Mouse (Mus musculus): Measurements from ENCODE around the gene Sema6c. TPM values are rescaled to one million over a fixed set of nuclear protein-coding genes. Genes with fewer than 3 reads are reported as not detected.

The Sema6c gene
- polyA plus RNA-seq, 1 experiment: 13.3 TPM

DNA sequence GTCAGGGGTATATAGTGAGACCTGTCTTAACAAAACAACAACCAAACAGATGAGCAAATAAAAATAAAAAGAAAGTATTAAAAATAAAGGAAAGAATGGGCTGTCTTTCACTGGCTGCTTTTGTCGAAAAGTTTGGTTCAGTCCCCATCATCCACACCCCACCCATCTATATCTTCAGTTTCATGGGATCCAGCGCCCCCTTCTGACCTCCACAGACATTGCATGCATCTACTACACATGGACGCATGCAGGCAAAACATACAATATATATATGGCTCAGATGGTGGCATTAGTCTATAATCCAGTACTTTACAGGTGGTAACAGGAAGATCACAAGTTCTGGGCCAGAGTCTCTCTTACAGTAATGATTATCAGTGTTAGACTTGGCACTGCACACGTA, 6.4 kb upstream of the Sema6c start:
- Histone ChIP-seq H3K9ac (ENCODE audit: low read depth, poor library complexity, severe bottlenecking) (peak overlapping the region; percentile 12; the same call in 1 of the 2 replicates), H3K27me3 (ENCODE audit: control insufficient read depth, insufficient read depth, low read length, poor library complexity, severe bottlenecking) (no peaks in the 10 kb centered on the region), H3K36me3 (ENCODE audit: control insufficient read depth, insufficient read depth, low read length, poor library complexity, severe bottlenecking) (no peaks in the 10 kb centered on the region), H3K27ac (ENCODE audit: insufficient read depth, low read length) (0 out of 2 replicates have a peak overlapping the region, but pooled peaks have one; percentile 7), H3K4me3 (ENCODE audit: low read depth, low read length) (no peak overlapping the region), H3K4me1 (ENCODE audit: control insufficient read depth, insufficient read depth, low read length) (peaks cover 2% of the 10 kb centered on the region), H3K9me3 (replicated peaks; ENCODE audit: control insufficient read depth, insufficient read depth, low read length, poor library complexity, severe bottlenecking) (no peaks in the 10 kb centered on the region)
- no peak for TF ChIP-seq POLR2A (IDR thresholded peaks at IDR 0.05; ENCODE audit: insufficient read depth, low read length)
- TF ChIP-seq EP300 (IDR thresholded peaks at IDR 0.05; ENCODE audit: insufficient read depth, low read depth, low read length): no peak
- TF ChIP-seq CTCF (IDR thresholded peaks at IDR 0.05; ENCODE audit: low read depth, low read length): peak; percentile 64

DNA sequence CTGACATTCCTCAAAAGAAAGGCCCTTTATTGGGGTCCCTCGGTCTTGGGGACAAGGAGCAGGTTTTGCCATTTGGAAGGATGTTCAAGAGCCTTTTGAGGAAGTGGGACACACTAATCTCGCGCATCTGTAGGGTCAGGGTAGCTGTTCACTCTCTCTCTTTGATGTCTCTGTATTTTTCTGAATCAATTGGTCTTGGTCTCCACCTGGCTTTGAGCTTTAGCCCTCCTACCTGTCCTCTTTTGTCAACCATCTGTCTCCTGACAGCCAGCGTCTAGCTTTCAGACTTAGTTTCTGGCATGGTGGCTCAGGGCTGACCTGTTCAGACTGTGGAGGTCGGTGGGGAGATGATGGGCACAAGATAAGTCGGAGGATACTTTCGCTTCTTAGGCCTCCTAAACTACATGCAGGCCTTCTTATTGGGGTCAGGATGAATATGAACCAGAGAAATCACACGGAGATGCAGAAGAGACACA, 708 bp upstream of the Sema6c start:
- Histone ChIP-seq H3K4me1 (ENCODE audit: control insufficient read depth, insufficient read depth, low read length) (peaks cover 20% of the 10 kb centered on the region), H3K9me3 (replicated peaks; ENCODE audit: control insufficient read depth, insufficient read depth, low read length, poor library complexity, severe bottlenecking) (no peaks in the 10 kb centered on the region), H3K27me3 (ENCODE audit: control insufficient read depth, insufficient read depth, low read length, poor library complexity, severe bottlenecking) (no peaks in the 10 kb centered on the region), H3K36me3 (ENCODE audit: control insufficient read depth, insufficient read depth, low read length, poor library complexity, severe bottlenecking) (no peaks in the 10 kb centered on the region), H3K4me3 (ENCODE audit: low read depth, low read length) (peak overlapping the region; percentile 73), H3K27ac (ENCODE audit: insufficient read depth, low read length) (no peak overlapping the region), H3K9ac (ENCODE audit: low read depth, poor library complexity, severe bottlenecking) (no peak overlapping the region)
- TF ChIP-seq POLR2A (IDR thresholded peaks at IDR 0.05; ENCODE audit: insufficient read depth, low read length) (no peak), CTCF (IDR thresholded peaks at IDR 0.05; ENCODE audit: low read depth, low read length) (no peak), EP300 (IDR thresholded peaks at IDR 0.05; ENCODE audit: insufficient read depth, low read depth, low read length) (no peak)

DNA sequence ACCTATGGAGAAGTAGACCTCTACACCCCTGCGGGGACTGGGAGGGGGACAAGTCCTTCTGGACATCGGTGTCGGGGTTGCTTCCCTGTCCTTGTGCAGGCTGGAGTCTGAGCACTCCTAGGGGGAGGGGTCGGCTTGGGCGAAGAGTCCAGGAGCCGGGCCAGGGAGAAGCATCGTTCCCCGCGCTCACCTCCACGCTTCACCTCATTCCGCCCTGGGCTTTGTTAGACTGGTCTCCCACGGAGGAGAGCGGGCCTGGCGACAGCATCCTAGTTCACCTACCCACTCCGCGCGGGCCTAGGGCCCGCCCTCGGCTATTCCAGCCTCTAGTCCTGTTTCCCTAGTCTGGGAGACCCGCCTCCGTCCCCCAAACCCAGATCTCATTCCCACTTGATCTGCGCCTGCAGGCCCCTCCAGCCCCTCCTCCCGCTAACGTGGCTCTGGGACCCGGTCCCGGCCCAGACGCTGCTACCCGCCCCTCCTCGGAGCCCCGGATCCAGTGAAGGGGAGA, 839 bp downstream of the Sema6c start:
- Histone ChIP-seq H3K4me1 (ENCODE audit: control insufficient read depth, insufficient read depth, low read length) (peaks cover 18% of the 10 kb centered on the region), H3K27ac (ENCODE audit: insufficient read depth, low read length) (no peak overlapping the region), H3K9ac (ENCODE audit: low read depth, poor library complexity, severe bottlenecking) (peak overlapping the region; percentile 54), H3K9me3 (replicated peaks; ENCODE audit: control insufficient read depth, insufficient read depth, low read length, poor library complexity, severe bottlenecking) (no peaks in the 10 kb centered on the region), H3K36me3 (ENCODE audit: control insufficient read depth, insufficient read depth, low read length, poor library complexity, severe bottlenecking) (no peaks in the 10 kb centered on the region), H3K27me3 (ENCODE audit: control insufficient read depth, insufficient read depth, low read length, poor library complexity, severe bottlenecking) (no peaks in the 10 kb centered on the region), H3K4me3 (ENCODE audit: low read depth, low read length) (peak overlapping the region; percentile 80)
- TF ChIP-seq EP300 (IDR thresholded peaks at IDR 0.05; ENCODE audit: insufficient read depth, low read depth, low read length) (no peak), CTCF (IDR thresholded peaks at IDR 0.05; ENCODE audit: low read depth, low read length) (no peak), POLR2A (IDR thresholded peaks at IDR 0.05; ENCODE audit: insufficient read depth, low read length) (no peak)

DNA sequence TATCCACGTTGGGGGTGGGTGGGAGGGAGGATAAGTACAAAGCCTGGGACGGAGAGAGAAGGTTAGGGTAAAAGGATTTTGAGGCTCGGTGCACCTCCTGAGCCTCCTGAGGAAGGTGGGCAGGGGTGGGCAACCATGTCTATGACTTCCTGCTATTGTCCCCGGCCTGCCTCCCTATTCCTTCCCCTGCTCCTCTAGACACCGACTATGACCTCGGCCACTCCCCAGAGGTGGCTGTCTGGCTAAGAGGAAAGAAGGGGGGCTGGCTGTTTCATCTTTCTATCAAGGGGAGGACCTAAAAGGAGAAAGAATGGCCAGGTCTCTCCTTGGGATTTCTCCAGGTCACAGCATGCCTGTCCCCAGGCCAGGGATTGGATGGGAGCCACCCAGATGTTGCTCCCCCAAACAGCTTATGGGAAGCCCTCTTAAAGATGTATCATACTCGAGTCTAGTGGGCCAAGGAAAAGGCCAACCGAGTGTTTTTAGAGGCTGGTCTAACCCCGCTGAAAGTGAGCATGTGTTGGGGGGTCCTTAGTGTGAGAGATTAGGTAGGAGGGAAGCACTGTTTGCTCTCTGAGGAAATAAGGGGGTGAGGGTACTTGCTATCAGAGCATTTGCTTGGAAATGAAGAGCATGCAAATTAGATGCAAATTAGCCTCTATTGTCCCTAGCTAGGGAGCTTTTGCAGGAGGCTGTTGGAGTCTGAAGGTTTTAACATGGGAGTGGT, 1.5 kb downstream of the Sema6c start:
- H3K9me3 ChIP-seq (replicated peaks; ENCODE audit: control insufficient read depth, insufficient read depth, low read length, poor library complexity, severe bottlenecking): no peaks in the 10 kb centered on the region
- peaks cover 18% of the 10 kb centered on the region for H3K4me1 ChIP-seq (ENCODE audit: control insufficient read depth, insufficient read depth, low read length)
- TF ChIP-seq POLR2A (IDR thresholded peaks at IDR 0.05; ENCODE audit: insufficient read depth, low read length) (no peak), CTCF (IDR thresholded peaks at IDR 0.05; ENCODE audit: low read depth, low read length) (no peak), EP300 (IDR thresholded peaks at IDR 0.05; ENCODE audit: insufficient read depth, low read depth, low read length) (no peak)
- peak overlapping the region; percentile 54 for H3K9ac ChIP-seq (ENCODE audit: low read depth, poor library complexity, severe bottlenecking)
- peak overlapping the region; percentile 65; the same call in 1 of the 2 replicates for H3K27ac ChIP-seq (ENCODE audit: insufficient read depth, low read length)
- no peaks in the 10 kb centered on the region for H3K36me3 ChIP-seq (ENCODE audit: control insufficient read depth, insufficient read depth, low read length, poor library complexity, severe bottlenecking)
- no peaks in the 10 kb centered on the region for H3K27me3 ChIP-seq (ENCODE audit: control insufficient read depth, insufficient read depth, low read length, poor library complexity, severe bottlenecking)
- peak overlapping the region; percentile 80 for H3K4me3 ChIP-seq (ENCODE audit: low read depth, low read length)

DNA sequence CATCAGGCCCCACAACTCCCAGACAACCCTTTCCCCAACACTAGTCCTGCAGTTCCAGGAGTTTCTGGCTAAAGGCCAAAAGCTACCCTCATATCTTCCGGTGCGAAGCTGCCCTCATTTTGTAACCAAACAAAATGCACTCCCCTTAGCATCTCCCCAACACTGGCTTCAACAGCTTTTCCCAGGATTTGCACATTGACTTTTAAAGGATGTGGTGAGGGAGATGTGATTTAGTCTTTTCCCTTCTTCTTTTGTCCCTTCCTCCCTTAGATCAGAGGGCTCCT, 2.0 kb downstream of the Sema6c start:
- Histone ChIP-seq H3K27me3 (ENCODE audit: control insufficient read depth, insufficient read depth, low read length, poor library complexity, severe bottlenecking) (no peaks in the 10 kb centered on the region), H3K9ac (ENCODE audit: low read depth, poor library complexity, severe bottlenecking) (no peak overlapping the region), H3K9me3 (replicated peaks; ENCODE audit: control insufficient read depth, insufficient read depth, low read length, poor library complexity, severe bottlenecking) (no peaks in the 10 kb centered on the region), H3K4me1 (ENCODE audit: control insufficient read depth, insufficient read depth, low read length) (peaks cover 18% of the 10 kb centered on the region), H3K36me3 (ENCODE audit: control insufficient read depth, insufficient read depth, low read length, poor library complexity, severe bottlenecking) (no peaks in the 10 kb centered on the region), H3K27ac (ENCODE audit: insufficient read depth, low read length) (peak overlapping the region; percentile 71), H3K4me3 (ENCODE audit: low read depth, low read length) (no peak overlapping the region)
- TF ChIP-seq EP300 (IDR thresholded peaks at IDR 0.05; ENCODE audit: insufficient read depth, low read depth, low read length): no peak
- no peak for TF ChIP-seq POLR2A (IDR thresholded peaks at IDR 0.05; ENCODE audit: insufficient read depth, low read length)
- no peak for TF ChIP-seq CTCF (IDR thresholded peaks at IDR 0.05; ENCODE audit: low read depth, low read length)

Measured in ES-Bruce4 (cell line).